Mouse (Mus musculus) T-helper 17 cell (primary cell): ENCODE results near the gene Perp.

Source experiments
- in situ Hi-C, 2 experiments: fragments of 300-600 bp; cut with MboI, MseI; formaldehyde crosslinking; loops; 1 replicate in 1 of 2; 2 replicates in 1 of 2; pipeline ENCODE4 v1.15.1; 2025; ENCODE audit warnings: high pct_unique_total_duplicates in 2 of 2

The Perp gene

GRCm38 (mm10) chr10:18844441-18845286 is at the start of gene Perp:
TSS of gene Perp (plus strand) at chr10:18845020.
- in situ Hi-C loops = loop anchor here (5.0 kb wide), 1 partner anchor 53 kb away; no protein-coding TSS in a partner anchor

DNA sequence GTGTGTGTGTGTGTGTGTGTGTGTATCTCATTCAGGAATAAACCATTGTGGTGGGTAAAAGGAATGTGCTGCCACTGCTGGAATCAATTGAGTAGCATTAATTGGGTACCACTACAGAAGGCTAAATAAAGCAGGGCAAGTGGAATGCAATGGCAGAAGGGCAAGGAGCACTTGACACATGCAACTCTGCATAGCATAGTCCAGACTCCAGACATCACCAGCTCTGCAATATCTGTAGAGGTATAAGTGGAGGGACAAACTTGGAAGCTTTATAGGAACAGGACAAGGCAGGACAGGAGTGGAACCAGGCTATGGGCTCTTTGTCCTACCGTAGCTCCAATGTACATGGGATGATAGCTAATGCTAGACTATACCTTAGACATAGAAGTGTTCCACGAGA is 33.1 kb upstream of the Perp start:
- in situ Hi-C loops = no loop called here

- in situ Hi-C loops = no loop called here
Measured at GRCm38 (mm10) chr10:18816560-18816959, 28.3 kb upstream of the Perp start.

- in situ Hi-C loops = no loop called here
Measured at GRCm38 (mm10) chr10:18825143-18825542, 19.7 kb upstream of the Perp start.

DNA sequence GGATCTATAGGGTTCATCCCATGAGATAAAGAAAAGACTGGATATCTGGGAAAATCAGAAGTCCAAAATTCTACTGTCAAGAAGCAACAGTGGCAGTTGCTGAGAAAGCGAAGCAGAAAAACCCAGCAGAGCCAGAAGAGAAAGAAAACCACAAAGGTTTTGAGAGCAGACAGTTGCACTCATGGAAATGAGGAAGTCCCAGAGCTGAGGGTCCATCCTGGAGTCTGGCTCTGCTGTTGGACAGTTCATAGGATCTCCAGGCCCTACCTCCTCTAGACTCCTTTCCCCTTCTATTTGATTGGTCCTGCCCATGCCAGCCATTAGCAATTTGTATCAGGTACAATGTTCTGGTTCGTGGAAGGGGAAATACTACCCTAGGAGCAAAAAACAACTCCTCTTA is 18.7 kb upstream of the Perp start:
- in situ Hi-C loops = no loop called here

DNA sequence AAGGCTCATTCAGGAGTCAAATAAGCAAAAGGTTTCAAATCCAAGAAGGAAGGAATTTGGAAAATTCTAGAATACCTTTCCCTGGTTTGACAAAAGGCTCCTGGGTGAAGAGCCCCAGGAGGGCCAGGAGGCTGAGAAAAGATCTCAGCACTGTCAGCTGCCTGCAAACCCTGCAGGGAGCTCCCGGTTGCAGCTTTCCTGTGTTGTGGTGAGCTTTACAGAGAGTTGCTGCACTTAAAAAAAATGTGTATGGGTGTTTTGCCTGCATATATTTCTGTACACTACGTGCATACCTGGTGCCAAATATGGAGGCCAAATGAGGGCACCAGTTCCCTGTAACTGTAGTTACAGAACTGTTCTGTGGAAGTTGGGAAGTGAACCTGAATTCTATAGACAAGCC is 16.9 kb upstream of the Perp start:
- in situ Hi-C loops = no loop called here

- in situ Hi-C loops = no loop called here
Measured at GRCm38 (mm10) chr10:18830359-18830758, 14.5 kb upstream of the Perp start.

- in situ Hi-C loops = no loop called here
Measured at GRCm38 (mm10) chr10:18831823-18832222, 13.0 kb upstream of the Perp start.

DNA sequence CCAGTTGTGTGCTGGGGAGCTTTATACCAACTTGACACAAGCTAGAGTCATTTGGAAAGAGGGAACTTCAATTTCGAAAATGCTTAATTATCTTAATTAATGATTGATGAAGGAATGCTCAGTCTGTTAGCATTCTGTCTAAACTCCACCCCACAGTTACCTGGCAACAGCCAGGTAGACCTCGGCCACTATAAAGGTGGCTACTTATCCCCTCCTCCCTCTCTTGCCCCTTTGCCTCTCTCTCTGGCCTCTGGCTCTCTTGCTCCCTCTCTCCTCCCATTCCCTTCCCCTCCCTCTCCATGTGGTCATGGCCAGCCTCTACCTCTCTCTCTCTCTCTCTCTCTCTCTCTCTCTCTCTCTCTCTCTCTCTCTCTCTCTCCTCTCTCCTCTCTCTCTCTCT is 10.4 kb upstream of the Perp start:
- in situ Hi-C loops = no loop called here

GRCm38 (mm10) chr10:18835684-18836479 is 8.9 kb upstream of the Perp start:
- in situ Hi-C loops = no loop called here

GRCm38 (mm10) chr10:18839530-18839929 is 5.3 kb upstream of the Perp start:
- in situ Hi-C loops = no loop called here

- in situ Hi-C loops = loop anchor here (5.0 kb wide), 1 partner anchor 57 kb away; no protein-coding TSS in a partner anchor
Measured at GRCm38 (mm10) chr10:18840736-18841135, 4.1 kb upstream of the Perp start.

DNA sequence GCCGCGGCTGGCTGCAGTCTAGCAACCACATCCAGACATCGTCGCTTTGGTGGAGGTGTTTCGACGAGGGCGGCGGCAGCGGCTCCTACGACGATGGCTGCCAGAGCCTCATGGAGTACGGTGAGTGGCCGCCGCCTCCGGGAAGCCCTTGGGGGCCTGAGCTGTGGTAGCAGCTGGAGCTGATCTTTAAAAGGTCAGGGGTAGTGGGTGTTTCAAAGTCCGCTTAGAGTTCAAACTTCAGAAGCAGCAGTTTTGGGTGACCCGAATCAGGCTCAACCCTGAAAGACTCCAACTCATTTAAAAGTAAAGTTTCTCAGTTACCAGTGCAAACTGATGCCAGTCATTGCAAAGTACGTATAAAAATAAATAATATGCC is 455 bp downstream of the Perp start:
- in situ Hi-C loops = no loop called here

- in situ Hi-C loops = no loop called here
Measured at GRCm38 (mm10) chr10:18845711-18846110, 891 bp downstream of the Perp start.

GRCm38 (mm10) chr10:18846474-18847264 is 1.8 kb downstream of the Perp start:
- in situ Hi-C loops = no loop called here

GRCm38 (mm10) chr10:18850177-18850576 is 5.4 kb downstream of the Perp start:
- in situ Hi-C loops = no loop called here

- in situ Hi-C loops = no loop called here
Measured at GRCm38 (mm10) chr10:18853417-18853816, 8.6 kb downstream of the Perp start.

DNA sequence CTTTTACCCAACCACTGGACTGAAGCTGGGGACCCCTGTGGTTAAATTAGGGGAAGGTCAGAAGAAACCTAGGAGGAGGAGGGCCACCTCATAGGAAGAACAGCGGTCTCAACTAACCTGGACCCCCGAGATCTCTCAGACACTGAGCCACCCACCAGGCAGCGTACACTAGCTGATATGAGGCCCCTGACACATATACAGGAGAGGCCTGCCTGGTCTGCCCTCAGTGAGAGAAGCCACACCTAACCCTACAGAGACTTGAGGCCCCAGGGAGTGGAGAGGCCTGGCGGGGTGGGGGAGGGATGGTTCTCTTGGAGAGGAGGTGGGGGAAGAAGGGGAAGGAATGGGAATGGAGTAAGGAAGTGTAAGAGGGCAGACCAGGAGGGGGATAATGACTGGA is 12.4 kb downstream of the Perp start:
- in situ Hi-C loops = no loop called here

- in situ Hi-C loops = no loop called here
Measured at GRCm38 (mm10) chr10:18859632-18860031, 14.8 kb downstream of the Perp start.

GRCm38 (mm10) chr10:18860119-18860824 is 15.5 kb downstream of the Perp start:
- in situ Hi-C loops = no loop called here

DNA sequence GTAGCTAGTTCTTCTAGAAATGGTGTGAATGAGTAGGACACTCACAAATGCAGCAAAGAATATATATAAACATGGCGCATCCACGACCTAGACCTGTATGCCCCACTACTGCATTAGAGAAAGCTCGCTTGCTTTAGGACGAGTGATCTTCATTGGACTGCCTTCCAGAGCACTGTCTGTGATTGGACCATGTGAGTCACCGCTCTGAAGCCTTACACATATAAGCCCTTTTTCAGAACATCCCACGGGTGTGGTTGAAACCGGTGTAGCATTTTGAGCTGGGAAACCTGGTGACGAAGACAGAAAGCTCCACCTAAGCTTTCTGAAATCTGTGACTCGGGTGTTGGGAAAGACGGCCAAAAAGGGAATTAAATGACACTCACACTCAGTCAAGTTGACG is 16.0 kb downstream of the Perp start:
- in situ Hi-C loops = no loop called here
